20 mouse cellular contexts compared by ENCODE assay signal in genomic region chr3:28718521-28718920, GRCm38 (mm10). TPM values are rescaled to one million over a fixed set of nuclear protein-coding genes. Genes with fewer than 3 reads are reported as not detected.
"Had no signal": no experiment of that assay in that cellular context is flagged by ENCODE, and none has a peak within 500 bp of the region (broad histone marks: within the 10 kb centered on the region; RNA-seq: fewer than 3 reads in every experiment).

No protein-coding gene starts in this region.

- H3K4me3 ChIP-seq: midbrain, embryonic 10.5 days; myocyte; neural tube, embryonic 13.5 days; neural tube, embryonic 15.5 days; stomach, embryonic 15.5 days had no signal

- H3K36me3 ChIP-seq: midbrain, embryonic 10.5 days; neural tube, embryonic 13.5 days; neural tube, embryonic 15.5 days; stomach, embryonic 15.5 days had no signal

- H3K27me3 ChIP-seq: neural tube, embryonic 13.5 days; neural tube, embryonic 15.5 days; stomach, embryonic 15.5 days had no signal

- H3K4me1 ChIP-seq: neural tube, embryonic 13.5 days; neural tube, embryonic 15.5 days; stomach, embryonic 15.5 days had no signal

- ATAC-seq: midbrain, embryonic 16.5 days had no signal

- H3K4me2 ChIP-seq: lung, embryonic 14.5 days; neural tube, embryonic 13.5 days; neural tube, embryonic 15.5 days; stomach, embryonic 15.5 days had no signal

- H3K9ac ChIP-seq: lung, embryonic 14.5 days; neural tube, embryonic 13.5 days; neural tube, embryonic 15.5 days; stomach, embryonic 15.5 days had no signal

- H3K9me3 ChIP-seq: midbrain, embryonic 10.5 days; neural tube, embryonic 13.5 days; neural tube, embryonic 15.5 days; stomach, embryonic 15.5 days had no signal

- DNase-seq: lung, adult 18-20 months; lung, embryonic 14.5 days; lung, postnatal 10 days; lung, postnatal 4 days; midbrain, embryonic 14.5 days; retina, postnatal 1 day; right cerebral cortex, adult 18-20 months; right cerebral cortex, postnatal 25 days; right cerebral cortex, postnatal 4 days; thymus, adult 2 months; thymus, postnatal 36 days had no signal

- H3K27ac ChIP-seq: midbrain, embryonic 10.5 days; neural tube, embryonic 13.5 days; neural tube, embryonic 15.5 days; stomach, embryonic 15.5 days; stomach, postnatal 0 days had no signal

RNA-seq across cellular contexts. Expression of gene Slc2a2, which starts 20.8 kb away (rescaled TPM):
- total RNA-seq: megakaryocyte, adult 5-6 weeks had no signal
- polyA plus RNA-seq: midbrain, embryonic 10.5 days; midbrain, embryonic 14.5 days; myocyte; neural tube, embryonic 11.5 days had no signal
